Mouse (Mus musculus) thymus, postnatal 36 days (tissue): Measurements from ENCODE around the gene Fosb.

Experiments used
- DNase-seq, 2 experiments: peaks; one replicate each; pipeline ENCODE4 v3.0.0; 2022; ENCODE audit warnings: mixed read lengths in 2 of 2

Gene Fosb

DNA sequence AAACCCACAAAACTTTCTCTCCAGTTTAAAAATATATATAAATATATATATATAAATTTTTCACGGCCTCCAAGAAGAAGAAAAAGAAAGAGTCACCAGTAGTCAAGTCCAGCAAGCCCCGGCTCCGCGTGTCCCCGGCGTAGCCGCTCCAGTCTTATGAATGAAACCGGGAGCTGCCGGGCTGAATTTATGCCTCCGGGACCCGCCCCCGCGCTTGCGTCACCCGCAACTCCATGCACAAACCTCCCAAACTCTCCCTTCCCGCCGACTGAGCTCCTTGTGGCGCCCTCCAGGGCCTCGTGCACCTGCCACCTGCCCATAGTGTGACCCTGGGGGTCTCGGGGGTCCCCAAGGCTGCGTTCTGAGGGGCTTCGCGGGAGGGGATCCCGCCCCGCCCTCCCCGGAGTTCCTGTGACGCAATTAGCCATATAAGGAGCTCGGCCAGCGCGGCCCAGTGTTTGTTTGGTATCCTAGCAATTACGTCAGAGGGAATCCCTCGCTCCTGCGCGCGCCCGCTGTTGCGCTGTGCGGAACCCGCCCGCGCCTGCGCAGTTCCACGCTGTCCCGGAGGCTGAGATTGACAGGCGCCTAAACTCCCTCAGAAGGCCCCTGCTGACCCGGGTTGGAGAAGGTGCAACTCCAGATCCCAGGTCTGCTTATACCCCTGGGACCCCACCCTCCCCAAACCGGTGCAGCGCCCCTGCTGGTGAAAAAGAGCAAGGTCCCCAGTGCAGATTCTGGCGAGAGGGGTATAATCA lies at the start of gene Fosb:
Gene Fosb (minus strand): TSS at position 168 of the 758 bp plus-strand sequence.
- peak; percentile 89 to 93 for DNase-seq

DNA sequence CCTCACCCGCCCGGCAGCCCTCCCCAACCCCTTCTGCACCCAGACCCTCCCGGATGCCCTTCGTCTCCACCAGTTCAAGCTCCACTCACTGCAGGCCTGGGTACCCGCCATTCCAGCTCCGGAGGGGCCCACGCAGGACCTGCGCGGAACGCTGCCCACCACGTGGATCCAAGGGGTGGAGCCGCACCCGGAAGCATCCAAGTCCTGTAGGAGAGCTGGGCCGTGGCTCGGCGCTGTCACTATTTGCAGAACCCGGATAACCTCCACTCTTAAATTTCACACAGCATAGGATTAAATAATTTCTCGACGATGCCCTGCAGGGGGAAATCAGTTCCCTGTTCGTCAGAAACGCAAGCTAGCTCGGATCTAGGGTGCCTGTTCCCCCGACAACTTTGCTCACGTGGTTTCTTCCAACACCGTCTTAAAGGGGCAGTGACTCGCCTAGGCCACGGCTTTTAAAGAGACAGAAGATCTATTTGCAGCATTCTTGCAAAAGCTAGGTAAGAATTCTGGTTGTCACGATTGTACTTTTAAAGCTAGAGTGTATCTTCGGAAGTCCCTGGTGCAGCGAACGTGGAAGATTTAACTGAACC lies 49.5 kb upstream of the Fosb start, which contains the start of the genes Cd3eap and Ppp1r13l:
Gene Cd3eap (minus strand): TSS at position 185 of the 593 bp plus-strand sequence.
Gene Ppp1r13l (plus strand): TSS at position 451 of the 593 bp plus-strand sequence.
- DNase-seq: peak; percentile 81 to 82

DNA sequence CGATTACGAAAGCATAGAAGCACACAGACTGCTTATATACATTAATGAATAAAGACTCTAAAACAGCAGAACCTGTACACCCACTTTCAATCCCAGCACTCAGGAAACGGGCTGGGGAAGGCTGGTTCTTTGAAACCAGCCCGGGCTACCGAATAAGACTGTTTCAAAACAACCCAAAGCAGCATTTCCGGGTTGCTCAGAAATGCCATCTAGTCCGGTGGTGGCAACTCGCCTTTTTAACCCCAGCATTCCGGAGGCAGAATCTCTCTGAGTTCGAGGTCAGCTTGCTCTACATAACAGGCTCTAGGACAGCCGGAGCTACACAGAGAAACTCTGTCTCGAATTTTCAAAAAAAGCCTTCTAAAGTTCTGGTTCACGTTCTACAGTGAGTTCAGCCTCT lies 48.8 kb upstream of the Fosb start:
- DNase-seq: no peak

GRCm38 (mm10) chr7:19357381-19358375 lies 47.8 kb upstream of the Fosb start:
- no peak for DNase-seq

DNA sequence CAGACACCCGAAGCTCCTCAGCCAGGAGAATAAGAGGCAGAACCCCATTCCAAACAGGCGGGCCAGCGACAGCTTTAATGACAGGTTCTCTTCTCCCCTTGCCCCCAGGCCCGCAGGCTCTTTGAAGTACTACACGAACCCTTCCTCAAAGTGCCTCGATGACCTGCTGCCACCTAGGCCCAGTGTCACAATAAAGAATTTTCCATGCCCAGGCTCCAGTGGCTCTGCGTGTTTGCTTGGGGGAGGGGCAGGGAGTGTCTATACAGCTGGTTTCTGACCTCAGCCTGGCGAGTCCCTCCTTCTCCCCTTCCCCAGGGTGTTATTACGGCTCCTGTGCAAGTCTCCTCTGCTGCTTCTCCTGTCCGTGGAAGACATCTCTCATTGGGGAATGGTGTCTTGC lies 46.5 kb upstream of the Fosb start:
- DNase-seq: no peak

DNA sequence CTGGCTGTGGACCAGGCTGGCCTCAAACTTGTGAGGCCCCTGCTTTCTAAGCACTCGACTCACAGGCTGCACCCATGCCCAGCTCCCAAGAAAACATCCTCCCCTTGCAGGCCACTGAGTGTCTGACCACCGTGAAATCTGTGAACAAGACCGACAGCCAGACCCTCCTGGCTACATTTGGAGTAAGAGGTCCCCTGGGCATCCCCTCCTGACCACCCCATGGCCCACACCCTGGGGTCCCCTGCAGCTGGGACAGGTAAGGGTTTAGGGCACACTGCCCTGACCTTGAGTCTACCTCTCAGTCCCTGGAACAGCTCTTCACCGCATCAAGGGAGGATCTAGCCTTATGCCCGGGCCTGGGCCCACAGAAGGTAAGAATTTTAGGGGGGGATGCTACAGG lies 45.1 kb upstream of the Fosb start:
- no peak for DNase-seq

DNA sequence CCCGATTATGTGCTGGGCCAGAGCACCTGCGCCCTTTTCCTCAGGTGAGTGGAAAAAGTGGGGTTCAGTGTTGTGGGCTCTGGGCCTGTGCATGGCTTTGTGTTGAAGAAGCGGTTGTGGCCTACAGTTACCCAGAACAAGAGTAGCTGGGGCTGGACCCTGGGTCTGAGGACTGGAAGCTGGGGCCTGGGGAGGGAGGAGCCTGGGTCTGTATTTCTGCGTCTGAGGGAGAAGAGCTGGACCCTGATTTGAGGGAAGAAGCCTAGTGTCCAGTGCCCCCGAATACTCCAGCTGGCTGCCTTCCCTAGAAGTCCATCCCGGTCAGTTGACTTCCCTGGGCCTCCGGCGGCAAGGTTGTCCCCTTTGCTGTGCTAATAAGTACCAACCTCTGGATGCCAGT lies 40.4 kb upstream of the Fosb start:
- no peak for DNase-seq

DNA sequence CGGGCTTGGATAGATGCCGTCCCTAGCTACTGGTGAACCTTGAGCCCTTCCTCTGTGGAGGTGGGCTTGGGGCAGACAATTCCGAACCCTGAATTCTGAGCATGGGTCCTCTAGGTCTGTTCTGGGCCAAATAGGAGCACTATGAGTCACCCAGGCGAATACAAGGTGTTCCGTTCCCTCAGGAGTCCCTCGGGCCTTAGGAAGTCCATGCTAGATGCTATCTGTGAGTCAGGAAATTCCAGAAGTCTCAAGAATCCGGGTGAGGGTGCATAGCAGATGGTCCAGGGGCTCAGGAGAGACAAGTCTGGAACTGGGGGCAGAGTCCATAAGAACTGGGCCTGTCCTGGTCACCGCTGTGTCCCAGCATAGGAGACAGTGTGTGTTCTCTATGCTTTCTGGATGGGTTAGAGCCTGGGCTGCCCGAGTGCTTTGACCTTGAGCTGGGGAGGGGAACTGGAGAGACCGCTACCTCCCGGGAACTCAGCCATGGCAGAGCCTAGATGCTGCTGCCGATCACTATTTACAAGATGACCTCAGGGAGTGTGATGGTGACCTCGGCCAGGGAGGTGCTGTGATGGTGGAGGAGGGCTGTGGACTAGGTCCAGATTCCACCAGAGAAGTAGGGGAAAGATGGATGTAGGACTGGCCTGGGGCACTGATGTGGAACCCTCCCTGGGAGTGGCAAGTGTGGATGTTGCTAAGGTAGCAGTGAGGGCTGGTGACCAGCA lies 39.5 kb upstream of the Fosb start:
- DNase-seq: no peak

DNA sequence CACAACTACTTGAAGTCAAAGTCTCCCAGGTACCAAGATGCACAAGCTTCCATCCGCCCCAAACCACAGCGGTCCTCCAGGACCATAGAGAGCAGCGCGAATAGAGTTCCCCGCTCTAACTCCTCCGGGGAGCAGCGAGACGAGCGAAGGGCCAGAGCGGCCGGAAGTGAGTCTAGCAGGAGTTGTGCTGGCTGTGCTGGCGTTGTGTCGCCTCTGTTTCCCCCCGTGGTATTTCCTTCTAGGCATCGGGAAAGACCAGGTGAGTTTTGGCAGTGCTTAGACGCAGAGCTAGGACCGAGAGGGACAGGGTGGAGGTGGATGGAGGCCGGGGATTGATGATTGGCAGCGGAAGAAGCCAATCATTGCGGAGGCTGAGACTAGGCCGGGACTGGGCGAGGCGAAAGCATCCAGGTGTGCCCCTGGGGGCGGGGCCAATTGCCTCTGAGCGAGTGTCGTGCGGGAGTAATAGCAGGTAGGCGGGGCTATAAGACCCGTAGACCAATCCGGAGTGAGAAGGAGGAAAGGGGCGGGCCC lies 35.2 kb upstream of the Fosb start:
- peak; percentile 96 to 98 for DNase-seq

DNA sequence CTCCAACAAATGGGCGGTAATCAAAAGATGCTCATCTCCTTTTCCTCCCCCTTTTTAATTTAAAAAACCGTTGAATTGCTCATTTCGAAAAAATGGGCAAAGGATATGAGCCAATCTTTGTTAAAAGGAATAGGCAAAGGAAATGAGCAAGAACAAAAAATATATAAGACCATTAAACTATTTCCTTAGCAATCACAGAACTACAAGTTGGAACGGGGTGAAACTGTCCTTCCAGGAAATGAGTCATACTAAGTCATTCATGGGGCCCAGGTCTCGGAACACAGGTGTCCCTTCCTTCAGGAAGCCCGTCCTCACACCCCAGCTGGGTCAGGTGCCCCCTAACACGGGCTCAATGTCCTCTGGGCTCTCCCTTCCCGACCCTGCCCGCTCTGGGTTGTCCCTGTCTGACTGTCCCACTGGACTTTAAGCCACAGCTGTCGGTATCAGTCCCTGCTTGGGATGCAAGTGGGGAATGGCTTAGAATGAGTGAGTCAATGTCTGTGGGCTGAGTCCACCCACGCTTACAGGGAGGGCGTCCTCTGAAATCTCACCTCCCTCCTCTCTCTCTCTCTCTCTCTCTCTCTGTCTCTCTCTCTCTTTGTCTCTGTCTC lies 34.5 kb upstream of the Fosb start, which contains the start of gene Ercc1:
Gene Ercc1 (plus strand): TSS at position 542 of the 611 bp plus-strand sequence.
- DNase-seq: peak; percentile 27 to 45

- DNase-seq: peak; percentile 63 to 73
These were observed 33.5 kb upstream of the Fosb start for GRCm38 (mm10) chr7:19343210-19343808.

DNA sequence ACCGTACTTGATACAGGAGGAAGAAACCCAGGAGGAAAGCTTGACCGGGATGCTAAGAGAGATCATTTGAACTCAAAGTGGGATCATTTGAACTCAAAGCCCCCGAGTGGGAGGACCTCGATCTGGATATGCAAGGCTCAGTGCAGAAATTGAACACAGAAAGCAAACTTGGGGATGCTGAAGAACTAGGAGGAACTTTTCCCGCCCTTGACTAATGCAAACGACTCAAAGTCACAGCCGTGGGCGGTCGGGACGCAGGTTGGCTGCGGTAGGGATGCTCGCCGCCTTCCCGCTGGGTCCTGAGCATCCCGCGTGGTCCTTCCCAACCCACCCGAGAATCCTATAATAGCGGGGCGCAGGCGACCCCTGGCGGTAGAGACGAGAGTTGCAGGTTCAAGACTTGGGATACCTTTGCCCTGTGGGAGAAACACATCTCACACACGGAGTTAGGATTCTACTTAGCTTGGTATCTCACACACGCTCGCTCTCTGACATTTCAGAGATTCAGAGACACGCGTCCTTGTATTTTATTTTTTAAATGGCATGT lies 32.7 kb upstream of the Fosb start:
- peak; percentile 73 to 80 for DNase-seq

DNA sequence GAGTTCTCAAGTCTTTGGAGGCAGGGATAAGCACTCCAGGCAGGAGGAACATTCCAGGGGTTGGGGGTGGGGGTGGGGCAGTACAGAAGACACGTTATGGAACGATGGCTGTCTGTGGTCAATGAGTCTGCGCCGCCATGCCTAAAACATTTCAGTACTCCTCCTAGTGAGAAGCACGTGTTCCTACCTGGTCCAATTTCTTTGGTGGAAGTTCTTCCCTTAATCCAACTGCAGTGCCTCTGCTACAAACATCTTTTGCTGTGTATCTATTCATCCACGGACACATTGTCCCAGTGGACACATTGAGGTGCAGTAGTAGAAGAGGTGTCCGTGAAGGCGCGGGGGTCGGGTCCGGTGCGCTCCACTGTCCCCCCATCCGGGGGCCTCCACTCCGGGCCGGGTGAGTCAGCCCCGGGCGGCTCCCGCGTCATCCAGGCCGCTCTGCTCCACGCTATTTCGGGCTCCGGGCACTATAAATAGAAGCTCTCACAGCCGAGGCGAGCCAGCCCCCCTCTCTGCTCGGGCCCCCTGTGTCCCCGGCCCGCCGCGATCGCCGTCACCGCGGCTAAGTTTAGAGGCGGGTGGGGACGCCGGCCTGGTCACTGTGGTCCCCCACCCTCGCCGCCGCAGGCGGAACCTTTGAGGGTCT lies 32.0 kb upstream of the Fosb start:
- DNase-seq: no peak

- no peak for DNase-seq
These were observed 31.4 kb upstream of the Fosb start for GRCm38 (mm10) chr7:19341250-19341649.

DNA sequence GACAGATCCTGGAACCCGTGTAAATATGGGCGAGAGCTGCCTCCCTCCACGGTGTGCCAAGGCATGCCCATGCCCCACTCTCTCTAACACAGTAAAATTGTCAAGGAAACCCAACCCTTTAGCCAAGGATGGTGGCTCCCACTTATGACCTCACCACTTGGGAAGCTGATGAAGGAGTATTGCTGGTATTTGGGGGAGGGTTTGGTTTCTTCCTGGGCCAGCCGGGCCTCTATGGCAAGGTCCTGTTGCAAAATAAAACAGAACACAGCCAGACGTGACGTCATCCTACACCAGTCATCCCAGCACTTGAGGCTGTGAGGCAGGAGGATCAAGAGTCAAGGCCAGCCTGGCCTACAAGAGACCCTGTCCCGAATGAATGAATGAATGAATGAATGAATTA lies 28.7 kb upstream of the Fosb start:
- no peak for DNase-seq

DNA sequence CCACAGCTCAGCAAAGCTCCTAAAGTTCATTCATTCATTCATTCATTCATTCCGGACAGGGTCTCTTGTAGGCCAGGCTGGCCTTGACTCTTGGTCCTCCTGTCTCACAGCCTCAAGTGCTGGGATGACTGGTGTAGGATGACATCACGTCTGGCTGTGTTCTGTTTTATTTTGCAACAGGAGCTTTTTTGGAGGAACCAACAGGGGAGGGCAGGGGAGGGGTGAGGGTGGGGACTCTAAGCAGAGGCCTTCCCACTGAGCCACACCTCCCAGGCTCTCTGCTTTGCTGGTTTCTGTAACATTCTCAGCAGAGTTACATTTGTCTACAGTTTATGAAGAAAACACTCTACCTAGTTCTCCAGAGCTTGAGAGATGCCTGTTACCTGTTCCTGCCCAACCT lies 28.2 kb upstream of the Fosb start:
- DNase-seq: no peak

- DNase-seq: no peak
These were observed 27.3 kb upstream of the Fosb start for GRCm38 (mm10) chr7:19337122-19337521.

DNA sequence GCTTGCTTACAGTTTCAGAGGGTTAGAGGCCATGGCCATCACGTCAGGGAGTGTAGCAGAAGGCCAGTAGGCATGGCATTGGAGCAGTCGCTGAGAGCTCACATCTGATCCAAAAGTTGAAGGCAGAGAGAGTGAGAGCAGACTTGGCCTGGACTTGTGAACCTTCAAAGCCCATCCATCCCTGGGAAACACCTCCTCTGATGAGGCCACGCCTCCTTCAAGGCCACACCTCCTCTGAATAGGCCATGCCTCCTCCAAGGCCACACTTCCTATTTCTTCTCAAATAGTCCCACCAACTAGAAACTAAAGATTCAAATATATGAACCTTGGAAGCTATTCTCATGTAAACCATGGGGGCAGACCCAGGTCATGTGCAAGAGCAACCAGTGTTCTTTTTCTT lies 25.7 kb upstream of the Fosb start:
- DNase-seq: no peak

- DNase-seq: peak; percentile 46 to 62
These were observed 23.0 kb upstream of the Fosb start for GRCm38 (mm10) chr7:19332709-19333352.

DNA sequence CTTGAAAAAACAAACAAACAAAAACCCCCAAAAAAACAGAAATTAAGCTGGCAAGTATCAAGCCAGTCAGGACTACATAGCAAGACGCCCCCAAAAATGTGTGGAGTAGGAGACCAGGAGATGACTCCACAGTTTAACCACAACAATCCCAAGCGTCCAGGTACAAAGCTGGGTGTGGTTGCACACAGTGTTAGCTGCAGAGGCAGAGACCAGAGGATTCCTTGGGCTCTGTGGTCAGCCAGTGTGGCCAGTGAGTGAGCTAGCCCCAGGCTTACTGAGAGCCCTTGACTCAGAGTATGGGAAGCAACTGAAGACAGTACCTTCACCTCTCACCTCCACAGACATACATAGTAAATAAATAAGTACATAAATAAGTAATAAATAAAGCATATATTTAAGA lies 22.1 kb upstream of the Fosb start:
- no peak for DNase-seq
